In genomic region chr5:136057085-136057484, GRCm38 (mm10) we compare ENCODE assay signal across 29 mouse cellular contexts. TPM values are rescaled to one million over a fixed set of nuclear protein-coding genes. Genes with fewer than 3 reads are reported as not detected.
DNase-seq lines count a peak whose midpoint lies in the region; ATAC-seq and TF ChIP-seq lines count a peak whose summit lies in the region.
"Had no signal": no experiment of that assay in that cellular context is flagged by ENCODE, and none has a peak within 500 bp of the region (broad histone marks: within the 10 kb centered on the region; RNA-seq: fewer than 3 reads in every experiment).

No protein-coding gene starts in this region.

- H3K27me3 ChIP-seq in hindbrain, embryonic 10.5 days (ENCODE audit: insufficient read depth, poor library complexity, severe bottlenecking): peaks cover 20% of the 10 kb centered on the region
- H3K27me3 ChIP-seq in hindbrain, embryonic 16.5 days (replicated peaks; ENCODE audit: control insufficient read depth, insufficient read depth, low read length): no peaks in the 10 kb centered on the region
- H3K27me3 ChIP-seq in limb, embryonic 12.5 days: peaks cover 26% of the 10 kb centered on the region
- H3K27me3 ChIP-seq: hindbrain, embryonic 12.5 days; neural tube, embryonic 15.5 days had no signal

- H3K9me3 ChIP-seq in hindbrain, embryonic 10.5 days: no peaks in the 10 kb centered on the region
- no peaks in the 10 kb centered on the region for H3K9me3 ChIP-seq in hindbrain, embryonic 16.5 days (ENCODE audit: control insufficient read depth, low read length)
- H3K9me3 ChIP-seq in limb, embryonic 12.5 days: no peaks in the 10 kb centered on the region
- H3K9me3 ChIP-seq: hindbrain, embryonic 12.5 days; neural tube, embryonic 15.5 days had no signal

- TF ChIP-seq CTCF in left cerebral cortex, adult 2 months (IDR thresholded peaks at IDR 0.05): no peak

- no peak overlapping the region for H3K4me3 ChIP-seq in hindbrain, embryonic 10.5 days
- no peak overlapping the region for H3K4me3 ChIP-seq in hindbrain, embryonic 16.5 days (ENCODE audit: low read length)
- H3K4me3 ChIP-seq in limb, embryonic 12.5 days (replicated peaks): no peak overlapping the region
- H3K4me3 ChIP-seq in left cerebral cortex, adult 2 months: no peak overlapping the region
- H3K4me3 ChIP-seq: heart, adult 2 months; hindbrain, embryonic 12.5 days; myocyte; neural tube, embryonic 15.5 days had no signal

- no peak for ATAC-seq in hindbrain, embryonic 16.5 days
- ATAC-seq in limb, embryonic 12.5 days (ENCODE audit: insufficient number of reproducible peaks, insufficient read depth, low FRiP score, low TSS enrichment, low read depth): peak; percentile 41; the same call in 1 of the 2 replicates
- ATAC-seq: forebrain, embryonic 16.5 days; intestine, postnatal 0 days had no signal

- 0 out of 2 replicates have a peak overlapping the region, but pooled peaks have one; percentile 3 for H3K27ac ChIP-seq in hindbrain, embryonic 10.5 days
- no peak overlapping the region for H3K27ac ChIP-seq in hindbrain, embryonic 16.5 days (ENCODE audit: low read depth, low read length)
- H3K27ac ChIP-seq in limb, embryonic 12.5 days: no peak overlapping the region
- H3K27ac ChIP-seq in left cerebral cortex, adult 2 months: no peak overlapping the region
- H3K27ac ChIP-seq: heart, adult 2 months; hindbrain, embryonic 12.5 days; kidney, postnatal 0 days; liver, embryonic 14.5 days; neural tube, embryonic 15.5 days had no signal

- WGBS in hindbrain, embryonic 10.5 days: 27% methylated on average over 8 of the region's 8 CpGs
- WGBS in hindbrain, embryonic 16.5 days: 33% methylated on average over 8 of the region's 8 CpGs
- 28% methylated on average over 8 of the region's 8 CpGs for WGBS in limb, embryonic 12.5 days

- peaks cover 26% of the 10 kb centered on the region for H3K4me1 ChIP-seq in hindbrain, embryonic 10.5 days (replicated peaks)
- no peaks in the 10 kb centered on the region for H3K4me1 ChIP-seq in hindbrain, embryonic 16.5 days (ENCODE audit: control insufficient read depth, insufficient read depth, low read depth, low read length)
- peaks cover under 1% of the 10 kb centered on the region; the same call in 1 of the 2 replicates for H3K4me1 ChIP-seq in limb, embryonic 12.5 days (replicated peaks)

- no peak overlapping the region for H3K9ac ChIP-seq in hindbrain, embryonic 16.5 days (ENCODE audit: low read depth, low read length)
- no peak overlapping the region for H3K9ac ChIP-seq in limb, embryonic 12.5 days (replicated peaks)
- H3K9ac ChIP-seq: hindbrain, embryonic 12.5 days; liver, embryonic 14.5 days; neural tube, embryonic 15.5 days had no signal

- intact Hi-C loops in left cerebral cortex, adult 2 months (cut with DNase I): no loop called here

- H3K4me2 ChIP-seq in hindbrain, embryonic 16.5 days (ENCODE audit: low read length): no peak overlapping the region
- H3K4me2 ChIP-seq in limb, embryonic 12.5 days: no peak overlapping the region
- H3K4me2 ChIP-seq: hindbrain, embryonic 12.5 days; neural tube, embryonic 15.5 days had no signal

- no peaks in the 10 kb centered on the region for H3K36me3 ChIP-seq in hindbrain, embryonic 10.5 days
- no peaks in the 10 kb centered on the region for H3K36me3 ChIP-seq in hindbrain, embryonic 16.5 days (ENCODE audit: control insufficient read depth, insufficient read depth, low read length)
- H3K36me3 ChIP-seq in limb, embryonic 12.5 days: no peaks in the 10 kb centered on the region
- H3K36me3 ChIP-seq: hindbrain, embryonic 12.5 days; neural tube, embryonic 15.5 days had no signal

- no peak for DNase-seq in hindbrain, embryonic 10.5 days (ENCODE audit: low spot score)
- peak; percentile 58 for DNase-seq in urinary bladder, postnatal 14 days (ENCODE audit: low spot score)
- no peak for DNase-seq in urinary bladder, postnatal 10 days (ENCODE audit: low spot score)
- DNase-seq in yolk sac, embryonic 10.5 days (ENCODE audit: low spot score): no peak
- DNase-seq in left cerebral cortex, adult 2 months (ENCODE audit: extremely low spot score in 1 of 2, low spot score in 2 of 2): no peak
- no peak for DNase-seq in right cerebral cortex, postnatal 4 days
- DNase-seq: adrenal gland, postnatal 36 days; cerebellum, adult 11-12 months; cerebellum, postnatal 14 days; gastrocnemius, postnatal 25 days; heart, adult 2 months; heart, postnatal 10 days; left cerebral cortex, postnatal 4 days; lung, postnatal 10 days; midbrain, embryonic 14.5 days; right cerebral cortex, postnatal 14 days; thymus, postnatal 4 days had no signal

RNA-seq across cellular contexts. Expression of gene Upk3bl, which starts 2.8 kb away (rescaled TPM):
- polyA plus RNA-seq in hindbrain, embryonic 10.5 days (2016; fragmentation: Nextera tagmentation; extraction: Ambion mirVana): 1.1 and 1.8 TPM in 2 replicates
- 0.25 TPM in 1 of 2 replicates, not detected in the other for polyA plus RNA-seq in hindbrain, embryonic 16.5 days (2015; fragmentation: Nextera tagmentation; extraction: Ambion mirVana)
- polyA plus RNA-seq in limb, embryonic 12.5 days (2016; fragmentation: Nextera tagmentation; extraction: Ambion mirVana): 5.0 and 5.4 TPM in 2 replicates
- not detected for total RNA-seq in left cerebral cortex, adult 2 months (2021)
- total RNA-seq: adrenal gland, postnatal 36 days; gastrocnemius, postnatal 25 days; heart, adult 2 months; heart, postnatal 10 days; layer of hippocampus, postnatal 14 days; left cerebral cortex, postnatal 4 days; megakaryocyte, adult 5-6 weeks had no signal
- polyA plus RNA-seq: forebrain, embryonic 16.5 days; heart, adult 2 months; intestine, postnatal 0 days; midbrain, embryonic 14.5 days; myocyte; neural tube, embryonic 15.5 days; spleen, adult 2 months had no signal

RNA-seq across cellular contexts. Expression of gene Upk3b, which starts 18.8 kb away (rescaled TPM):
- polyA plus RNA-seq in hindbrain, embryonic 10.5 days (2016; fragmentation: Nextera tagmentation; extraction: Ambion mirVana): 0.09 and 0.26 TPM in 2 replicates
- 0.04 TPM in 1 of 2 replicates, not detected in the other for polyA plus RNA-seq in hindbrain, embryonic 16.5 days (2015; fragmentation: Nextera tagmentation; extraction: Ambion mirVana)
- 0.13 and 0.24 TPM in 2 replicates for polyA plus RNA-seq in limb, embryonic 12.5 days (2016; fragmentation: Nextera tagmentation; extraction: Ambion mirVana)
- total RNA-seq in left cerebral cortex, adult 2 months (2021): not detected
- total RNA-seq: layer of hippocampus, postnatal 14 days; left cerebral cortex, postnatal 4 days; megakaryocyte, adult 5-6 weeks had no signal
- polyA plus RNA-seq: forebrain, embryonic 16.5 days; midbrain, embryonic 14.5 days; myocyte had no signal

RNA-seq across cellular contexts. Expression of gene Rasa4, which starts 26.6 kb away (rescaled TPM):
- polyA plus RNA-seq in hindbrain, embryonic 10.5 days (2016; fragmentation: Nextera tagmentation; extraction: Ambion mirVana): 4.8 and 5.5 TPM in 2 replicates
- 22.2 and 25.0 TPM in 2 replicates for polyA plus RNA-seq in hindbrain, embryonic 16.5 days (2015; fragmentation: Nextera tagmentation; extraction: Ambion mirVana)
- polyA plus RNA-seq in limb, embryonic 12.5 days (2016; fragmentation: Nextera tagmentation; extraction: Ambion mirVana): 9.2 and 9.7 TPM in 2 replicates
- total RNA-seq in left cerebral cortex, adult 2 months (2021): 1 to 10 TPM; 5.4 to 5.8 TPM

RNA-seq across cellular contexts. Expression of gene Polr2j, which starts 59.3 kb away (rescaled TPM):
- polyA plus RNA-seq in hindbrain, embryonic 10.5 days (2016; fragmentation: Nextera tagmentation; extraction: Ambion mirVana): 288 and 292 TPM in 2 replicates
- 198 and 210 TPM in 2 replicates for polyA plus RNA-seq in hindbrain, embryonic 16.5 days (2015; fragmentation: Nextera tagmentation; extraction: Ambion mirVana)
- polyA plus RNA-seq in limb, embryonic 12.5 days (2016; fragmentation: Nextera tagmentation; extraction: Ambion mirVana): 253 and 261 TPM in 2 replicates
- total RNA-seq in left cerebral cortex, adult 2 months (2021): 10 to 100 TPM; 70.8 to 72.8 TPM
